Mouse (Mus musculus): ENCODE results near the gene Ppp2r5e. TPM values are rescaled to one million over a fixed set of nuclear protein-coding genes. Genes with fewer than 3 reads are reported as not detected.
A peak's percentile ranks its signal among the peaks of the same experiment; 100 is the strongest.

Ppp2r5e gene
- polyA plus RNA-seq, 1 experiment from 2014 or later = 23.3 TPM

DNA sequence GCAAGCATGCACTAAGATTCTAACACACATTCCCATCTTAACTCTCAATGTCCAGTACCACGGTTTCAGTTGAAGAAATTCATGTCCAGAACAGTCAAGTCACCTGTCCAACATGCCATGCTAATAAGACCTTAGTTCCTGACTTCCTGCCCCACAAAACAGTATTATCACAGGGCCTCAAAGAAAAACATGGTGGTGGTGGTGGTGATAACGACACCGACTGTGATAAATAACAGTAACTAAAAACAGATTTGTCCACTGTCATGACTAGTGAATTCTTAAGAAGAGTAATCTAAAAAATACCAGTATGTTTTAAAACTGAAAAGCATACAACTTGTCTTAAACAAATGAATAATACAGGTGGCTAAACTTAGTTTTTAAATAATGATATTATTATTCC, 71.8 kb downstream of the Ppp2r5e start:
- H3K27me3 ChIP-seq (ENCODE audit: control insufficient read depth, insufficient read depth, low read length) = no peaks in the 10 kb centered on the region
- H3K4me3 ChIP-seq (ENCODE audit: low read depth, low read length) = no peak overlapping the region
- no peak overlapping the region for H3K27ac ChIP-seq (ENCODE audit: low read depth, low read length)
- H3K9me3 ChIP-seq (ENCODE audit: control insufficient read depth, low read length) = no peaks in the 10 kb centered on the region
- ATAC-seq (ENCODE audit: low FRiP score) (no peak), DNase-seq (ENCODE audit: low spot score) (no peak)
- H3K4me2 ChIP-seq (replicated peaks; ENCODE audit: low read depth, low read length) = no peak overlapping the region
- no peak overlapping the region for H3K9ac ChIP-seq (ENCODE audit: low read depth, low read length)
- H3K36me3 ChIP-seq (ENCODE audit: control insufficient read depth, insufficient read depth, low read length) = no peaks in the 10 kb centered on the region
- no peaks in the 10 kb centered on the region for H3K4me1 ChIP-seq (replicated peaks; ENCODE audit: control insufficient read depth, insufficient read depth, low read length)
- WGBS = 68% methylated on average over 3 of the region's 3 CpGs

DNA sequence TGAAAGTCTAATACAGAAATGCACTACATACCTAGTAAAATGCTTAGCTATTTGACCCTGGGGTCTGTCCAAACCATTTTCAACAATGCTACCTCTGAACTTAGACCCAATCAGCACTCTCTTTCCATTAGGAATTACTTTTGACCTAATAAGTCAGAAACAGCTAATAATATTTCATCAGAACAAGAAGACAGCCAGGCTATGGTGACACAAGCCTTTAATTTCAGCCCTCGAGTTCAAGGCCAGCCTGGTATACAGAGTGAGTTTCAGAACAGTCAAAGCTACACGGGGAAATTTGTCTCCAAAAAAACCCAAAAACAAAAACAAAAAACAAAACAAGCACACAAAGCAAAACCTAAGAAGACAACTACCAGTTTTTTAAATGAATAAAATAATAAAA, 73.1 kb downstream of the Ppp2r5e start:
- Histone ChIP-seq H3K27me3 (ENCODE audit: control insufficient read depth, insufficient read depth, low read length) (no peaks in the 10 kb centered on the region), H3K4me1 (replicated peaks; ENCODE audit: control insufficient read depth, insufficient read depth, low read length) (no peaks in the 10 kb centered on the region), H3K4me2 (replicated peaks; ENCODE audit: low read depth, low read length) (no peak overlapping the region), H3K27ac (ENCODE audit: low read depth, low read length) (no peak overlapping the region), H3K36me3 (ENCODE audit: control insufficient read depth, insufficient read depth, low read length) (no peaks in the 10 kb centered on the region), H3K4me3 (ENCODE audit: low read depth, low read length) (no peak overlapping the region), H3K9ac (ENCODE audit: low read depth, low read length) (no peak overlapping the region), H3K9me3 (ENCODE audit: control insufficient read depth, low read length) (no peaks in the 10 kb centered on the region)
- WGBS = 94% methylated on average over 2 of the region's 2 CpGs
- ATAC-seq (ENCODE audit: low FRiP score) (no peak), DNase-seq (ENCODE audit: low spot score) (no peak)

GRCm38 (mm10) chr12:75522360-75522759, 73.7 kb downstream of the Ppp2r5e start:
- Histone ChIP-seq H3K9ac (ENCODE audit: low read depth, low read length) (no peak overlapping the region), H3K9me3 (ENCODE audit: control insufficient read depth, low read length) (no peaks in the 10 kb centered on the region), H3K4me1 (replicated peaks; ENCODE audit: control insufficient read depth, insufficient read depth, low read length) (no peaks in the 10 kb centered on the region), H3K4me2 (replicated peaks; ENCODE audit: low read depth, low read length) (no peak overlapping the region), H3K36me3 (ENCODE audit: control insufficient read depth, insufficient read depth, low read length) (no peaks in the 10 kb centered on the region), H3K27ac (ENCODE audit: low read depth, low read length) (no peak overlapping the region), H3K4me3 (ENCODE audit: low read depth, low read length) (no peak overlapping the region), H3K27me3 (ENCODE audit: control insufficient read depth, insufficient read depth, low read length) (no peaks in the 10 kb centered on the region)
- WGBS = 89% methylated on average over 2 of the region's 2 CpGs
- no peak for ATAC-seq (ENCODE audit: low FRiP score)
- no peak for DNase-seq (ENCODE audit: low spot score)

DNA sequence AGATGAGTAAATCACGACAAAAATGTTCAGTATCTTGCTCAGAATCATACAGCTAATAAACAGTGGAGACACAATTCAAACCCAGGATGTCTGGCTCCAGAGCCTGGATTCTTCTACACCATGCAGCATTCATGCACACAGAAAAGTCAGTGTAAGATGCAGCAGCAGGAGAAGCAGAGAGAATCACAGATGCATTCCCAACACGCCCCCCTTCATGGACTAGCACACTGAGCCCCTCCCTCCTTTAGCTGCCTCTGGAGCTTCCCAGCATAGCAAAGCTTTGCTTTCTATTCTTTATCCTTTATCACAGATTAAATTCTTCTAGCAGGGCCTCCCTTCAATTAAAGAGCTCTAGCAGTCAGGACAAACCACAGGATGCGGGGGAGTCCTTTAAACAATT, 75.7 kb downstream of the Ppp2r5e start:
- Histone ChIP-seq H3K9ac (ENCODE audit: low read depth, low read length) (no peak overlapping the region), H3K4me3 (ENCODE audit: low read depth, low read length) (no peak overlapping the region), H3K4me2 (replicated peaks; ENCODE audit: low read depth, low read length) (no peak overlapping the region), H3K27me3 (ENCODE audit: control insufficient read depth, insufficient read depth, low read length) (no peaks in the 10 kb centered on the region), H3K27ac (ENCODE audit: low read depth, low read length) (no peak overlapping the region), H3K36me3 (ENCODE audit: control insufficient read depth, insufficient read depth, low read length) (no peaks in the 10 kb centered on the region), H3K9me3 (ENCODE audit: control insufficient read depth, low read length) (no peaks in the 10 kb centered on the region), H3K4me1 (replicated peaks; ENCODE audit: control insufficient read depth, insufficient read depth, low read length) (no peaks in the 10 kb centered on the region)
- no peak for DNase-seq (ENCODE audit: low spot score)
- 83% methylated on average over 3 of the region's 3 CpGs for WGBS
- ATAC-seq (ENCODE audit: low FRiP score) = no peak

GRCm38 (mm10) chr12:75519181-75519940, 76.7 kb downstream of the Ppp2r5e start:
- no peak overlapping the region for H3K4me3 ChIP-seq (ENCODE audit: low read depth, low read length)
- H3K27me3 ChIP-seq (ENCODE audit: control insufficient read depth, insufficient read depth, low read length) = no peaks in the 10 kb centered on the region
- no peaks in the 10 kb centered on the region for H3K36me3 ChIP-seq (ENCODE audit: control insufficient read depth, insufficient read depth, low read length)
- no peaks in the 10 kb centered on the region for H3K9me3 ChIP-seq (ENCODE audit: control insufficient read depth, low read length)
- H3K9ac ChIP-seq (ENCODE audit: low read depth, low read length) = no peak overlapping the region
- H3K4me2 ChIP-seq (replicated peaks; ENCODE audit: low read depth, low read length) = no peak overlapping the region
- no peak overlapping the region for H3K27ac ChIP-seq (ENCODE audit: low read depth, low read length)
- whole genome bisulfite sequencing = 92% methylated on average over 10 of the region's 10 CpGs
- H3K4me1 ChIP-seq (replicated peaks; ENCODE audit: control insufficient read depth, insufficient read depth, low read length) = no peaks in the 10 kb centered on the region
- ATAC-seq (ENCODE audit: low FRiP score) (no peak), DNase-seq (ENCODE audit: low spot score) (no peak)

DNA sequence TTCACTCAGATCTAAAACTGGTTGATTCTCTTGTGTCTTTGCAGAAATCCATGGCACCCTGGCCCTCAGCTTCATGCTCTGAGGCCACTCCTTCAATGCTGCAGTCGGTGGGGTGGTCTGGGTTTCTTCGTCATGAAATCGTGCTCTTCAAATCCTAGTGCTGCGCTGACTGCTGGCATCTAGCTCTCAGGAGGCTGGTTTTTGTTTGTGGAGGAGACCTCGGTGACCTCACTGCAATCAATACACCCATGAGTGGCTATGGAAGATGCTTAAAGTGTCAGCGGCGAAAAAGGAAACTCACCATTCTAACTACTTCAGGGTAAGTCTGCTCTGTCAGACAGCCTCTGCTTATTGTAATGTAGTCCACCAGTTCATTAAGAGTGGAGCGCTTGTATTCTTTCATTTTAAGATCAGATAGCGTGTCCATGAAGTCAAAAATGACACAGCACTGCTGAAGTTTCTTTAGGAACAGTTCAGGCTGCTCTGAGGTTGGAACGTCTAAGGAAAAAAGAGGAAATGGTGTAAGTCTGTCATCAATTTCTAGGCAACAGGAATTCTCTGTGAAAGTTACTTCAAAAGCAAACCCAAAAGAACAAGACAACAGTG, 80.6 kb downstream of the Ppp2r5e start:
- DNase-seq (ENCODE audit: low spot score) = peak; percentile 12
- 49% methylated on average over 10 of the region's 10 CpGs for WGBS

GRCm38 (mm10) chr12:75511520-75511919, 84.5 kb downstream of the Ppp2r5e start:
- H3K9me3 ChIP-seq (ENCODE audit: control insufficient read depth, low read length) = no peaks in the 10 kb centered on the region
- WGBS = 94% methylated on average over 2 of the region's 2 CpGs
- DNase-seq (ENCODE audit: low spot score) (no peak), ATAC-seq (ENCODE audit: low FRiP score) (no peak)
- no peak overlapping the region for H3K4me2 ChIP-seq (replicated peaks; ENCODE audit: low read depth, low read length)
- H3K4me1 ChIP-seq (replicated peaks; ENCODE audit: control insufficient read depth, insufficient read depth, low read length) = no peaks in the 10 kb centered on the region
- H3K36me3 ChIP-seq (ENCODE audit: control insufficient read depth, insufficient read depth, low read length) = no peaks in the 10 kb centered on the region
- no peak overlapping the region for H3K27ac ChIP-seq (ENCODE audit: low read depth, low read length)
- no peak overlapping the region for H3K4me3 ChIP-seq (ENCODE audit: low read depth, low read length)
- H3K9ac ChIP-seq (ENCODE audit: low read depth, low read length) = no peak overlapping the region
- no peaks in the 10 kb centered on the region for H3K27me3 ChIP-seq (ENCODE audit: control insufficient read depth, insufficient read depth, low read length)

More for the DNA sequence above, 80.6 kb downstream of the Ppp2r5e start:
- no peaks in the 10 kb centered on the region for H3K36me3 ChIP-seq (ENCODE audit: control insufficient read depth, insufficient read depth, low read length)
- H3K9ac ChIP-seq (ENCODE audit: low read depth, low read length) = no peak overlapping the region
- no peaks in the 10 kb centered on the region for H3K9me3 ChIP-seq (ENCODE audit: control insufficient read depth, low read length)
- H3K27ac ChIP-seq (ENCODE audit: low read depth, low read length) = no peak overlapping the region
- ATAC-seq (ENCODE audit: low FRiP score) = no peak
- H3K27me3 ChIP-seq (ENCODE audit: control insufficient read depth, insufficient read depth, low read length) = no peaks in the 10 kb centered on the region
- no peaks in the 10 kb centered on the region for H3K4me1 ChIP-seq (replicated peaks; ENCODE audit: control insufficient read depth, insufficient read depth, low read length)
- no peak overlapping the region for H3K4me3 ChIP-seq (ENCODE audit: low read depth, low read length)
- H3K4me2 ChIP-seq (replicated peaks; ENCODE audit: low read depth, low read length) = no peak overlapping the region

- no peak for ATAC-seq (ENCODE audit: low FRiP score)
- Histone ChIP-seq H3K36me3 (ENCODE audit: control insufficient read depth, insufficient read depth, low read length) (no peaks in the 10 kb centered on the region), H3K4me1 (replicated peaks; ENCODE audit: control insufficient read depth, insufficient read depth, low read length) (no peaks in the 10 kb centered on the region), H3K9me3 (ENCODE audit: control insufficient read depth, low read length) (no peaks in the 10 kb centered on the region), H3K27me3 (ENCODE audit: control insufficient read depth, insufficient read depth, low read length) (no peaks in the 10 kb centered on the region), H3K27ac (ENCODE audit: low read depth, low read length) (no peak overlapping the region), H3K9ac (ENCODE audit: low read depth, low read length) (no peak overlapping the region), H3K4me2 (replicated peaks; ENCODE audit: low read depth, low read length) (no peak overlapping the region), H3K4me3 (ENCODE audit: low read depth, low read length) (no peak overlapping the region)
- no peak for DNase-seq (ENCODE audit: low spot score)
- WGBS = 80% methylated on average over 6 of the region's 6 CpGs
These were observed 90.9 kb downstream of the Ppp2r5e start for GRCm38 (mm10) chr12:75504991-75505650.

GRCm38 (mm10) chr12:75502664-75503063, 93.4 kb downstream of the Ppp2r5e start:
- no peaks in the 10 kb centered on the region for H3K27me3 ChIP-seq (ENCODE audit: control insufficient read depth, insufficient read depth, low read length)
- H3K9ac ChIP-seq (ENCODE audit: low read depth, low read length) = no peak overlapping the region
- 89% methylated on average over 4 of the region's 4 CpGs for WGBS
- no peak overlapping the region for H3K27ac ChIP-seq (ENCODE audit: low read depth, low read length)
- no peak for DNase-seq (ENCODE audit: low spot score)
- H3K4me2 ChIP-seq (replicated peaks; ENCODE audit: low read depth, low read length) = no peak overlapping the region
- no peaks in the 10 kb centered on the region for H3K9me3 ChIP-seq (ENCODE audit: control insufficient read depth, low read length)
- no peak for ATAC-seq (ENCODE audit: low FRiP score)
- no peak overlapping the region for H3K4me3 ChIP-seq (ENCODE audit: low read depth, low read length)
- H3K4me1 ChIP-seq (replicated peaks; ENCODE audit: control insufficient read depth, insufficient read depth, low read length) = no peaks in the 10 kb centered on the region
- no peaks in the 10 kb centered on the region for H3K36me3 ChIP-seq (ENCODE audit: control insufficient read depth, insufficient read depth, low read length)
